Mouse (Mus musculus) lung, adult 2 months (tissue): ENCODE measurements at regions not wholly inside any gene's neighbourhood (a gene's known extent, or its start where the extent isn't known, plus 50 kb on each side); places are given as distances from the start of the nearest gene placed in this dataset.

Experiments
- CTCF ChIP-seq: fragments of 200-500 bp; IDR thresholded peaks from 2 replicates; pipeline ENCODE4 v1.5.1; 2011; ENCODE audit warnings: mild to moderate bottlenecking, low read length, control low read depth; ENCODE audit not compliant: insufficient read depth
- POLR2A ChIP-seq: fragments of 200-500 bp; IDR thresholded peaks from 2 replicates; pipeline ENCODE4 v1.6.1; 2011; ENCODE audit warnings: low read depth, mild to moderate bottlenecking, control low read depth, low read length, borderline replicate concordance; ENCODE audit errors: extremely low read depth

DNA sequence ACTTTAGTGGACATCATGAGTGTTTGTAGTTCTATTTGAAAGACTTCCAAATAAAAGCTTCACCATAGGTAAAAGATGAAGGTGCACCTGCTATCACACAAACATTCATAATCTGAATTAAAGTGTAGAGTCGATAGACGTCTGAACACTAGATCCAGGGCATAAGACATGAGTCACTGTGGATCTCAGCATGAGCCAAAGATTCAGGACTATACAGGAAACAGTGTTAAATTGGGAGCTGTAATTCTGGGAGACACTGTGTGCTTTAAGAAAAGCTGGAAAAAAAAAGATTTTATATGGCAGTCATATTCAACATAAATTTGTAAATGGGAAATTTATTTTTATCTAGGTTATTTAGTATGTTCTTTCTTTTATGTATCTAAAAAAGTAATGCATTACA lies 160.5 kb downstream of the Pdha2 start:
- TF ChIP-seq CTCF (no peak), POLR2A (no peak)
